Mouse (Mus musculus): ENCODE results near the gene Hes2.

GRCm38 (mm10) chr4:152171543-152171942, 12.9 kb downstream of the Hes2 start:
- TF ChIP-seq CTCF (IDR thresholded peaks at IDR 0.05; ENCODE audit: borderline replicate concordance, insufficient read depth, low read depth, low read length) (peak; percentile 12; the same call in 1 of the 2 replicates), POLR2A (IDR thresholded peaks at IDR 0.05; ENCODE audit: borderline replicate concordance, insufficient read depth, low read length) (no peak)
